Mouse (Mus musculus): ENCODE measurements at regions not wholly inside any gene's neighbourhood (a gene's known extent, or its start where the extent isn't known, plus 50 kb on each side); places are given as distances from the start of the nearest gene placed in this dataset.

DNA sequence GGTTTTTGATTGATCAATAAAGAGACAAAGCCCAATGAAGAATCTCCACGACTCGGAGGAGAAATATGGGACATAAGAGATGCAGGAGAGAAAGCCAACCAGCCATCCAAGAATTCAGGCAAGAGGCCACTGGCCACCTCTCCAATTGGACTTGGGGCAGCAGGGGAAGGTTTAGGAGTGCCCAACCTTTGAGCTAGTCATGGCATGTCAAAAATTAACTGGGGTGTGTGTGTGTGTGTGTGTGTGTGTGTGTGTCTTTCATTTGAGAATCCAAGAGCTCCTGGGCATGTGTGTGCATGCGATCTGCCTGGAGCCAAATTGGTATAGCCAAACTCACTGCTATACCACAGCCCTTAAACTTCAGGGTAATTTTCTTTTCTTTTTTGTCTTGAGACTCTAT lies 51.6 kb upstream of the Cecr2 start:
- no peak for TF ChIP-seq CTCF (conservative IDR thresholded peaks at IDR 0.05)
- no peak overlapping the region for H3K27ac ChIP-seq
- no peak for DNase-seq (ENCODE audit: low spot score in 2 of 2)
- no peak overlapping the region for H3K4me3 ChIP-seq

DNA sequence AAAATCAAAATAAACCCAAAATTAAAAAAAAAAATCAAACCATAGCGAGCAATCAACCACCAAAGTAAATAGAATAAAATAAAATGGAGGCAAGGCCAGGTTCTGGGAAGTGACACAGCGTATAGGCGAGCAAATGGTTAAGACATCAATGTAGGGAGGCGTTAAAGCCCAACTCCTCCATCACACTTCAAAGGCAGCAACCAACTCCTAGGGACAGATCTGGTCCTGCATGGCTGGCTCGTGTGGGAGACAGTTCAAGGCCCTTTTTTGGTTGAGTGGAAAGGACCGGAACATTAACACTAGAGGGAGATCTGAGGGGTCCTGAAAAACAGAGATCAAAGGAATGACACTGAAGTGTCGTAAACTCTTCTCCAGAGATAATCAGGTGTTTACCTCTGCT lies 53.8 kb upstream of the Cecr2 start:
- no peak for DNase-seq (ENCODE audit: low spot score in 2 of 2)
- Histone ChIP-seq H3K4me3 (no peak overlapping the region), H3K27ac (no peak overlapping the region)
- no peak for TF ChIP-seq CTCF (conservative IDR thresholded peaks at IDR 0.05)

DNA sequence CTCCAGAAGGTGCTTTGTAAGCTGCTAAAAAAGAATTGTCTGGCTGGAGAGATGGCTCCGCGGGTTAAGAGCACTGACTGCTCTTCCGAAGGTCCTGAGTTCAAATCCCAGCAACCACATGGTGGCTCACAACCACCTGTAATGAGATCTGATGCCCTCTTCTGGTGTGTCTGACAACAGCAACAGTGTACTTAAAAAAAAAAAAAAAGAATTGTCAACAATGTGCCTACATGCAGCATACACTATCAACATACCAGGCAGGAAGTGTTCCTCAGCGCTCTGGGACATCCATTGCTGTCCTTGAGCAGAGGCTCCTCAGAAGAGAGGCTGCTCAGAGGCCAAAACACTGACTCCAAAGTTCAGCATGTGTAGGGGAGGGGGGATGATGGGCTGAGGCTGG lies 56.3 kb upstream of the Cecr2 start:
- H3K27ac ChIP-seq = no peak overlapping the region
- TF ChIP-seq CTCF (conservative IDR thresholded peaks at IDR 0.05) = peak; percentile 31
- DNase-seq (ENCODE audit: low spot score in 2 of 2) = no peak
- H3K4me3 ChIP-seq = no peak overlapping the region

DNA sequence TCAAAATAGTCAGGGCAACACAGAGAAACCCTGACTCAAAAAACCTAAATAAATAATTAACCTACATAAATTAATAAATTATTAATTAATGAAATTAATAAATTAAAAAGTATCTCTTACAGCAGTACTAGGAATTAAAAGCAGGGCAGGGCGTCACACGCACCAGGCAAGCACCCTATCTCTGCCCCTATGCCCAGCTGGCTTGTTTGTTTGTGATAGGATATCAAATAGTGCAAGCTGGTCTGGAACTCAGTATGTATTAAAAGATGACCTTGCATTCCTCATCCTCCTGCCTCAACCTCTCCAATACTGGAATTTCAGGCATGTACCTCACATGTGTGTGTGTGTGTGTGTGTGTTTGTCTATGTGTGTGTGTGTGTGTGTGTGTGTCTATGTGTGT lies 60.7 kb upstream of the Cecr2 start:
- no peak for TF ChIP-seq CTCF (conservative IDR thresholded peaks at IDR 0.05)

DNA sequence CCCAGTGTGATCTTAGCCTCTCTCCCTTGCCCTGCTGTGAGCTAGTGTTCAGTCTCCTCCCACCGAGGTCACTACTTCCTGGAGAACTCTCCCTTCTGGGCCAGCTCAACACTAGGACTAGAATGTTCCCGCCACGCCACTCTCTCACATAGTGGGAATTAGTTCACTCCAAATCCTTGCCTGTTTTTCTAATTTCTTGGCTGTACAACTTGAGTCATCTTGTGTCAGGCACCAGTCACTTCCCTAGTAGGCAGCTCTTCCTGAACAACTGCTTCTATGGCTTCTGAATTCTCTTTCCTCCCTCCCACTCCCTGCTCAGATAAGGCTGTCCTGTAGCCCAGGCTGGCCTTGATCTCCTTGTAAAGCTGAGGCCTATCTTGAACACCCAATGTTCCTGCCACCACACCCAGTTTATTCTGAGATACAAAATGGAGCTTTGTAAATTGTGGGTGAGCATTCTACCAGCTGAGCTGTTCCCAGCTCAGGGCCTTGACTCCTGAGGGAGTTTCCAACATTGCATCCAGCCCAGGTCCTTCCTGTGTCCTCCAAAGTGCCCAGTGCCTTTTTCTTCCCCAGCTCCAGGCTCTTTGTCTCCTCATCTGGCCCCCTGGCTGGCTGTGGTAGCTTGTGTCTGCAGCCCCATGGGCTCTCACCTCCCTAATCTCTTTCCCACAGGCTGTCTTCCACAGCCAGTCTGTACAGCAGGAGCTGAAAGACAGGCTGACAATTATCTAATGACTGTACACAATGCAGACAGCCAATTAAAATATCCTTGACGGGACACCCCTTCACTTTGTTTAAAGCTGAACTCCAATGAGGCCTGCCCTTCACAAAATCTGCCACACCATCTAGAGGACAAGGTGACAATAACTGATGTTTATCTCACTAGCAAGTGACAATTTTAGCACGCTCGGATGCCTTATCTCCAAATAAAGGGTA lies 61.9 kb upstream of the Cecr2 start:
- H3K4me3 ChIP-seq = no peak overlapping the region
- no peak for DNase-seq (ENCODE audit: low spot score in 2 of 2)
- peak; percentile 19; the same call in 1 of the 2 replicates for TF ChIP-seq CTCF (conservative IDR thresholded peaks at IDR 0.05)
- no peak overlapping the region for H3K27ac ChIP-seq

More for the DNA sequence above, 60.7 kb upstream of the Cecr2 start:
- DNase-seq (ENCODE audit: low spot score in 2 of 2) = no peak
- Histone ChIP-seq H3K4me3 (no peak overlapping the region), H3K27ac (no peak overlapping the region)

DNA sequence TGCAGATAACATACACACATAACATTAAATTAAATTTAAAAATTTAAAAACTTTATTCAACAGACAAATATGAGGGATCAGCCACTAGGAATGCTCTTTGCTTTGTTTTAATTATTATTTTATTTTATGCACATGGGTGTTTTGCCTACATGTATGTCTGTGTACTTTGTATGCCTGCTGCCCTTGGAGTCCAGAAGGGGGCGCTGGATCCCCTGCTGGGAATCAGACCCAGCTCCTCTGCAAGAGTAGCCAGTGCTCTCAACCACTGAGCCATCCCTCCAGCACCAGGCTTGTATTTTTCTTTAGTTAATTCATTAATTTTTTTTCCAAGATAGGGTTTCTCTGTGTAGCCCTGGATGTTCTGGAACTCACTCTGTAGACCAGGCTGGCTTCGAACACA lies 62.7 kb upstream of the Cecr2 start:
- Histone ChIP-seq H3K4me3 (no peak overlapping the region), H3K27ac (no peak overlapping the region)
- TF ChIP-seq CTCF (conservative IDR thresholded peaks at IDR 0.05) = peak; percentile 73
- no peak for DNase-seq (ENCODE audit: low spot score in 2 of 2)

DNA sequence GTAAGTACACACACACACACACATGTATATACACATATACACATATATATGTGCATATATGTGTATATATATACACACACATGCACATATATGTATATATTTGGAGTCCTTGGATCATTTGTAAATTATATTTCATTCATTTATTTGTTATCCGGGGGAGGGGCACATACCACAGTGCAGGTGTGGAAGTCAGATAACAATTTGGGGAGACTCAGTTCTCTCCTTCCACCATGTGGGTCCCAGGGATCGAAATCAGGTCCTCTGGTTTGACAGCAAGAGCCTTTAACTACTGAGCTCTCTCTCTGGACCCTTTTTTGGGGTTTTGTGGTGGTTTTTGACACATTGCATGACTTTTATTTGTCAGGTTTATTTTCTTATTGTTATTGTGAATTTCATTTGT lies 65.8 kb upstream of the Cecr2 start:
- Histone ChIP-seq H3K4me3 (no peak overlapping the region), H3K27ac (no peak overlapping the region)
- no peak for DNase-seq (ENCODE audit: low spot score in 2 of 2)
- TF ChIP-seq CTCF (conservative IDR thresholded peaks at IDR 0.05) = no peak

DNA sequence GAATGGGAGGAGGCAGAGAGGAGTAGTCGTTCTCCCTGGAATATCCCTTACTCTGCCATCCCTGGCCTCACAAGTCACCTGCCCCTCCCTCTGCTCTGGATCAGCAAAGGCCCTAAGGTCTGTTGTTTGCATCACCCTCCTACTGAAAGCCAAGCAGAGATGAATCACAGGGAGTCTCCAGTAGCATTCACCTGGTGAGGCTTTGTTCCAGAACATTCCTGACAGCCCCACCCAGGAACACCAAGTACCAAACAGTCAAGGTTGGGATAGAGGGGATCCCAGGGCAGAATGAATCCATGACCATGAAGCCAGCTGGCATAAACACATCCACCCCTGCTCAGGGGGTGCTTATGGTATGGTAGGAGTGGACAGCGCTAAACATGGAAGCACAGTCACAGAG lies 67.4 kb upstream of the Hdhd5 start:
- Histone ChIP-seq H3K27ac (no peak overlapping the region), H3K4me3 (no peak overlapping the region)
- DNase-seq (ENCODE audit: low spot score in 2 of 2) = no peak
- no peak for TF ChIP-seq CTCF (conservative IDR thresholded peaks at IDR 0.05)

DNA sequence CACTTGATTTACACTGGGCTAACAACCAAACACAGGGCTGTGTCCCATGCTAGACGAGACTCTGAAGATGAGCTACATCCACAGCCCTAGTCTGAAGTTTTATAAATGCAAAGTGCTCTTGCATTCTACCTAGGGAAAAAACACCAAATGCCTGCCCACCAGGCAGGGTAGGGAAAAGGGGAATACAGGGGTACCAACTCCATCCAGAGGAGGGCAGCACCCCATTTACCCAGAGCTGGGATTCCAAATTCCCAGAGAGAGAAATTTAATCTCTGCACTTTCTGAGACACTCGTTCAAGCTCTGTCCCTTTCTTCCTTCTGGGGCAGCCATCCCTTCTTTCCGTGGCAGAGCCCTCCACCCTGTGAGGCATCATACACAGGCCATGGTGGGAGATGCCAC lies 66.8 kb upstream of the Hdhd5 start:
- H3K27ac ChIP-seq = no peak overlapping the region
- peak; percentile 80 for TF ChIP-seq CTCF (conservative IDR thresholded peaks at IDR 0.05)
- peak in 1 of 2 experiments; percentile 25 for DNase-seq (ENCODE audit: low spot score in 2 of 2)
- no peak overlapping the region for H3K4me3 ChIP-seq

DNA sequence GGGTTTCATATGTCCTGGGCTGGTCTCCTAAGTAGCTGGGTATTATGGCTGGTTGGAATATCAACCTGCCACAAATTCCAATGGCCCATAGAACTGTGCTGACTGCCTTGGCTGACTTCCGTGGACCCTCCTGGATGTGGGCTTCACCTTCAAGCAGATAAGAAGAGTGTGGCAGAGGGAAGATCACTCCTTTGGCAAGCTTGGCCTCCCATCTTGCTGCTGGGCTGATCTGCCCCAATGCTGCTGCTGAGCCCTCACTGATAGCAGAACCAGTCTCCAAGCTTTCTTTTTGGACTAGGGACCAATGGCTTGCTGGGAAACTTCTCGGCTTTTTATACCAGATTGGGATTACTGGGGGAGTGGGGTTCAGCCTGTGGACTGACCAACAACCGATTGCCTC lies 65.6 kb upstream of the Hdhd5 start:
- no peak for TF ChIP-seq CTCF (conservative IDR thresholded peaks at IDR 0.05)
- Histone ChIP-seq H3K27ac (no peak overlapping the region), H3K4me3 (no peak overlapping the region)
- no peak for DNase-seq (ENCODE audit: low spot score in 2 of 2)

DNA sequence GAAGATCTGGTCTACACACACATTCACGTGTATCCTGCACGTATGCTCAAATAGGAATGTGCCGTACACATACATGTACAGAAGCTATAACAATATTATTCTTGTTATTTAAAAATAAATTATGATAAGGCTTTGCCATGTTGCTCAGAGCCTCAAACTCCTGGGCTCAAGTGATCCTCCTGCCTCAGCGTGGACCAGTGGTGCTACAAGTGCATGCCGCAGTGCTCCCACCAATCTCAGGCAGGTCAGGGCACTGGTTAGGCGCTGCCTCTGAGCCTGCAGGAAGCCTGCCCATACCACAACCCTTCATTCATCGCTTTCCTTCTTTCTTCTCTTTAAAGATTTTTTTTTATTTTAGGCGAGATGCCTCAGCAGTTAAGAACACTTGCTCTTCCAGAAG lies 63.3 kb upstream of the Hdhd5 start:
- Histone ChIP-seq H3K27ac (no peak overlapping the region), H3K4me3 (no peak overlapping the region)
- TF ChIP-seq CTCF (conservative IDR thresholded peaks at IDR 0.05) = no peak
- no peak for DNase-seq (ENCODE audit: low spot score in 2 of 2)

DNA sequence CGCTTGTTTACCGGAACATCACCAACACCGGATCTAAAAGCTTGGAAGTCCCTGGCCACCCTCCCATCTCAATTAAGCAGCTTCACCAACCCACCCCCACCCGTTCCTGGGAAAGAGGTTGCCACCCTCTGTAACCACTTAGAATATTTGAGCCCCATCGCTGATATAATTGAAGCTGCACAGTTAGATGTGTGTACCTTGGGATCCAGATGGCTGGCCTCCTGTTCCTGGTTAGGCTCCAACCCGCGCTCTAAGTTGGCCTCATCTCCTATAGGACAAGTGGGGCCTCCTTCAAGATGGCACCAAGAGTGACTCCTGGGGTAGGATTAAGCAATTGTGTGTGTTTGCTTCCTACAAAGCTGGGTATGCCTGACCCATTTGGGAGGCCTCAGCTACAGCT lies 61.6 kb upstream of the Hdhd5 start:
- no peak overlapping the region for H3K4me3 ChIP-seq
- peak overlapping the region; percentile 76 for H3K27ac ChIP-seq
- no peak for TF ChIP-seq CTCF (conservative IDR thresholded peaks at IDR 0.05)
- DNase-seq (ENCODE audit: low spot score in 2 of 2) = peak in 1 of 2 experiments; percentile 18

DNA sequence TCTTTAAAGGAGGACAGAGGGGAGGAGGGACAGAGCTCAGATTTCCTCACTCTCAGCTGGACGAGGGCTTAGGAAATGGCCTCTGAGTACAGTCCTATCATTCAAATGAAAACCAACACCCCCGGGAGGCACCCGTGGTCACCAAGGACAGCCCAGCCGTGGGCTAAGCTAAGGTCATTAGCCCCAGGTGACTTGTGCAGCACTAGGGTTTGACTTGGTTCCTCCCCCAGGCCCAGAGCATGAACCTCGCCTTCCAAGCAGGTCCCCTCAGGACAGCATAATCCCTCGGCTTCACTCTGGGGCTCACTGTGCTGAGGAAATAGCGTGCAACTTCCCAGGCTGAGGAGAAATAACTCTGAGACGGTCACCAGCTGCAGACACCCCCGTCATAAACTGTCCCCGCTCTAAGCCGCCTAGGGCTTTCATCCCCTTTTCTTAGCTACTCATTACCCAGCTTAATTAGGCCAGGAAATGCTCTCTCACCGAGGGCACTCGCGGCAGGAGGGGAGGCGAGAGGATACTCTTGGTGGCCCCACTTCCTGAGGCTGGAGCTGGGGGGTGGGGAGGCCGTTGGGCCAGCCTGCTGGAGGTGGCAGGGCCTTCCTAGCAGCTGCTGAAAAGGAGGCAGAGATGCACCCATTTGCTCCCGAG lies 61.0 kb upstream of the Hdhd5 start:
- Histone ChIP-seq H3K4me3 (no peak overlapping the region), H3K27ac (peak overlapping the region; percentile 76)
- DNase-seq (ENCODE audit: low spot score in 2 of 2) = peak in 1 of 2 experiments; percentile 17
- no peak for TF ChIP-seq CTCF (conservative IDR thresholded peaks at IDR 0.05)

DNA sequence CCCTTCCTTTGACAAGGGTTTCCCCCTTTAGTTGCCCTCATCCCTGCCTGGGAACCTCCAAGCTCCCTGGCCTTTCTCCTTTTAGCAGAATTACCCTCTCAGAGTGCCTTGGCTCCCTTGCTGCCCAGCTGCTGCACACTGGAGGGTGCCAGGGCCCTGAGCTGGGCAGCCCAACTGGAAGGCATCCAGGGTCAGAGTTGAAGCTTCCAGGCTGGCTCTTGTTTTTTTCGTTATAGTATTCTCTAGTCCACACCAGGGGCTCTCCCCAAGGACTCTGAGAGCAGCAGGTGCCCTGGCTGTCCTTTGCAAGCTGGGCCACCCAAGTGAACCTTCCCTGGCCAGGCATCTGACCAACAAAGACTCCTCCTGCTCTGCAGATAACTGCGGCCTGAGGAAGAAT lies 59.1 kb upstream of the Hdhd5 start:
- no peak for TF ChIP-seq CTCF (conservative IDR thresholded peaks at IDR 0.05)
- peak in 1 of 2 experiments; percentile 20 for DNase-seq (ENCODE audit: low spot score in 2 of 2)
- Histone ChIP-seq H3K27ac (peak overlapping the region; percentile 25; the same call in 1 of the 2 replicates), H3K4me3 (no peak overlapping the region)
